Mouse (Mus musculus): ENCODE measurements around the gene Fam78b.

Fam78b gene

GRCm38 (mm10) chr1:167094589-167095148 lies 93.5 kb downstream of the Fam78b start:
- DNase-seq (ENCODE audit: low spot score): no peak

GRCm38 (mm10) chr1:167098741-167099140 lies 97.5 kb downstream of the Fam78b start:
- DNase-seq (ENCODE audit: low spot score): no peak

- no peak for DNase-seq (ENCODE audit: low spot score)
Measured at GRCm38 (mm10) chr1:167102046-167102445, 100.8 kb downstream of the Fam78b start.

- no peak for DNase-seq (ENCODE audit: low spot score)
Measured at GRCm38 (mm10) chr1:167102566-167102965, 101.3 kb downstream of the Fam78b start.

GRCm38 (mm10) chr1:167104956-167105626 lies 103.9 kb downstream of the Fam78b start:
- no peak for DNase-seq (ENCODE audit: low spot score)

- no peak for DNase-seq (ENCODE audit: low spot score)
Measured at GRCm38 (mm10) chr1:167105916-167106315, 104.7 kb downstream of the Fam78b start.

GRCm38 (mm10) chr1:167108973-167109509 lies 107.8 kb downstream of the Fam78b start:
- no peak for DNase-seq (ENCODE audit: low spot score)

GRCm38 (mm10) chr1:167114363-167115050 lies 113.3 kb downstream of the Fam78b start:
- DNase-seq (ENCODE audit: low spot score): no peak

GRCm38 (mm10) chr1:167115121-167115520 lies 113.9 kb downstream of the Fam78b start:
- DNase-seq (ENCODE audit: low spot score): no peak

GRCm38 (mm10) chr1:167116733-167117132 lies 115.5 kb downstream of the Fam78b start:
- DNase-seq (ENCODE audit: low spot score): no peak

- no peak for DNase-seq (ENCODE audit: low spot score)
Measured at GRCm38 (mm10) chr1:167118971-167119370, 117.8 kb downstream of the Fam78b start.

GRCm38 (mm10) chr1:167119439-167119838 lies 118.2 kb downstream of the Fam78b start:
- no peak for DNase-seq (ENCODE audit: low spot score)

GRCm38 (mm10) chr1:167122436-167122835 lies 121.2 kb downstream of the Fam78b start:
- DNase-seq (ENCODE audit: low spot score): no peak

- no peak for DNase-seq (ENCODE audit: low spot score)
Measured at GRCm38 (mm10) chr1:167123551-167123950, 122.3 kb downstream of the Fam78b start.

- no peak for DNase-seq (ENCODE audit: low spot score)
Measured at GRCm38 (mm10) chr1:167125870-167126269, 124.7 kb downstream of the Fam78b start.

GRCm38 (mm10) chr1:167126292-167126691 lies 125.1 kb downstream of the Fam78b start:
- DNase-seq (ENCODE audit: low spot score): no peak

- DNase-seq (ENCODE audit: low spot score): no peak
Measured at GRCm38 (mm10) chr1:167135748-167136147, 134.5 kb downstream of the Fam78b start.
